Mouse (Mus musculus) cortical plate, adult 2 months (tissue): ENCODE measurements around the gene Rad9a.

Experiments used
- CTCF ChIP-seq: fragments of 200-500 bp; IDR thresholded peaks from 2 replicates; pipeline ENCODE4 v1.5.1; 2011; ENCODE audit warnings: mild to moderate bottlenecking, control low read depth, low read length; ENCODE audit not compliant: insufficient read depth; ENCODE audit errors: extremely low read depth
- POLR2A ChIP-seq: fragments of 200-500 bp; IDR thresholded peaks from 2 replicates; pipeline ENCODE4 v1.6.1; 2011; ENCODE audit warnings: mild to moderate bottlenecking, low read length, control low read depth; ENCODE audit not compliant: insufficient read depth; ENCODE audit errors: extremely low read depth

GRCm38 (mm10) chr19:4190831-4191334 lies 10.6 kb downstream of the Rad9a start, which contains the start of gene Tbc1d10c:
- TF ChIP-seq POLR2A = no peak
- no peak for TF ChIP-seq CTCF
